Mouse (Mus musculus) forelimb bud, embryonic 11.5 days (tissue): ENCODE measurements around the gene Fthl17a.

Experiments used
- DNase-seq: peaks from one replicate; pipeline ENCODE4 v3.0.0-alpha.2; 2012; ENCODE audit warnings: low read depth, low spot score

The Fthl17a gene

GRCm38 (mm10) chrX:85249379-85249778 lies at the start of gene Fthl17a:
TSS of gene Fthl17a (plus strand) at chrX:85249679.
- DNase-seq, result no peak

- DNase-seq, result no peak
Measured at GRCm38 (mm10) chrX:85207001-85207400, 42.5 kb upstream of the Fthl17a start.

- no peak for DNase-seq
Measured at GRCm38 (mm10) chrX:85226883-85227282, 22.6 kb upstream of the Fthl17a start.

- DNase-seq, result no peak
Measured at GRCm38 (mm10) chrX:85271821-85272220, 22.3 kb downstream of the Fthl17a start.

GRCm38 (mm10) chrX:85272296-85272695 lies 22.8 kb downstream of the Fthl17a start:
- DNase-seq, result no peak

- DNase-seq, result no peak
Measured at GRCm38 (mm10) chrX:85289846-85290245, 40.4 kb downstream of the Fthl17a start.

- DNase-seq, result no peak
Measured at GRCm38 (mm10) chrX:85292781-85293180, 43.3 kb downstream of the Fthl17a start.

- no peak for DNase-seq
Measured at GRCm38 (mm10) chrX:85294001-85294400, 44.5 kb downstream of the Fthl17a start.

- DNase-seq, result no peak
Measured at GRCm38 (mm10) chrX:85304674-85305073, 55.2 kb downstream of the Fthl17a start.

GRCm38 (mm10) chrX:85318576-85318975 lies 69.1 kb downstream of the Fthl17a start:
- no peak for DNase-seq

GRCm38 (mm10) chrX:85319193-85319592 lies 69.7 kb downstream of the Fthl17a start:
- DNase-seq, result no peak
